Mouse (Mus musculus) embryonic facial prominence, embryonic 13.5 days (tissue): ENCODE results near the gene Sgms2. TPM values are rescaled to one million over a fixed set of nuclear protein-coding genes. Genes with fewer than 3 reads are reported as not detected.
A peak's percentile ranks its signal among the peaks of the same experiment; 100 is the strongest.

Experiments
- ATAC-seq: fragments of 200-750 bp; cut with Nextera tagmentation; 2 replicates; pipeline ENCODE4 v1.8.0; 2017; ENCODE audit warnings: low read depth; ENCODE audit not compliant: insufficient number of reproducible peaks, insufficient read depth, low FRiP score, low TSS enrichment
- H3K27ac ChIP-seq: fragments of 300-500 bp; sonication (generic); 2 replicates; pipeline ENCODE4 v1.5.1; 2015; ENCODE audit warnings: moderate library complexity, mild to moderate bottlenecking, inconsistent platforms
- H3K27me3 ChIP-seq: fragments of 300-500 bp; sonication (generic); 2 replicates; pipeline ENCODE4 v1.6.1; 2015; ENCODE audit warnings: mild to moderate bottlenecking, inconsistent platforms
- H3K36me3 ChIP-seq: fragments of 300-500 bp; sonication (generic); 2 replicates; pipeline ENCODE4 v1.6.1; 2015; ENCODE audit warnings: mild to moderate bottlenecking, inconsistent platforms
- H3K4me1 ChIP-seq: fragments of 300-500 bp; sonication (generic); 2 replicates; pipeline ENCODE4 v1.6.1; 2015; ENCODE audit warnings: inconsistent platforms
- H3K4me2 ChIP-seq: fragments of 300-500 bp; sonication (generic); 2 replicates; pipeline ENCODE4 v1.6.1; 2015; ENCODE audit warnings: moderate library complexity, mild to moderate bottlenecking, inconsistent platforms
- H3K4me3 ChIP-seq: fragments of 300-500 bp; sonication (generic); 2 replicates; pipeline ENCODE4 v1.5.1; 2015; ENCODE audit warnings: mild to moderate bottlenecking, inconsistent platforms
- H3K9ac ChIP-seq: fragments of 300-500 bp; sonication (generic); 2 replicates; pipeline ENCODE4 v1.6.1; 2015; ENCODE audit warnings: mild to moderate bottlenecking, inconsistent platforms
- H3K9me3 ChIP-seq: fragments of 300-500 bp; sonication (generic); 2 replicates; pipeline ENCODE4 v1.6.1; 2016; ENCODE audit warnings: inconsistent platforms
- WGBS: fragments of 180-500 bp; shearing (Covaris S2); methylation state at CpG from one replicate; pipeline ENCODE4 v1.1.7; 2015; ENCODE audit warnings: mixed read lengths; 5-methylcytosine and 5-hydroxymethylcytosine counted together
- polyA plus RNA-seq: library from polyadenylated mRNA; unstranded; fragments of >200 nt; fragmentation: Nextera tagmentation; extraction: Ambion mirVana; gene quantifications from 2 replicates; pipeline ENCODE4 v1.2.1, GENCODE M21; 2015

The Sgms2 gene
- polyA plus RNA-seq, 1 experiment from 2014 or later: 14.8 TPM

- Histone ChIP-seq H3K9me3 (no peaks in the 10 kb centered on the region), H3K4me3 (no peak overlapping the region), H3K4me2 (no peak overlapping the region), H3K9ac (no peak overlapping the region), H3K4me1 (no peaks in the 10 kb centered on the region), H3K36me3 (no peaks in the 10 kb centered on the region), H3K27ac (no peak overlapping the region), H3K27me3 (no peaks in the 10 kb centered on the region)
- no peak for ATAC-seq
- 73% methylated on average over 10 of the region's 10 CpGs for WGBS
Observed at GRCm38 (mm10) chr3:131501677-131502370, 10.6 kb upstream of the Sgms2 start.

DNA sequence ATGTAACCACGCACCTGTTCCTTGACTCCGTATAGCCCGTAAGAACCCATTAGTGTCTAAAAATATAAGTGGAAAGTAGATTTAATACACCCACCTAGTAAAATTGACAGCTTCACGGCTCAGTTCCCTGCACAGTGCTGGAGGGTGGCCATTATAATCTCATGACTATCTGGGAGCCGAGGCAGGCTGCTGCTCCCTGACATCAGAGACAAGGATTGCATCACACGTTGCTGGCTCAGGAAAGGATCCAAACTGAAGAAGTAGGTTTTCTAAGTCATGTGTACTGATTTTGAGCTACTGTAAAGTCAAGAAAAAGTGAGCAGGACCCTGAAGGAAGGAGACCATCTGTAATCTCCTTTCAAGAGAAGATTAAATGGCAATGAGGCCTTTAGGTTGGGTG lies 8.4 kb upstream of the Sgms2 start:
- Histone ChIP-seq H3K4me3 (no peak overlapping the region), H3K27ac (no peak overlapping the region), H3K9me3 (no peaks in the 10 kb centered on the region), H3K9ac (no peak overlapping the region), H3K36me3 (no peaks in the 10 kb centered on the region), H3K4me2 (no peak overlapping the region), H3K4me1 (no peaks in the 10 kb centered on the region), H3K27me3 (no peaks in the 10 kb centered on the region)
- 85% methylated on average over 6 of the region's 6 CpGs for WGBS
- ATAC-seq: no peak

GRCm38 (mm10) chr3:131496506-131497122 lies 5.4 kb upstream of the Sgms2 start:
- no peaks in the 10 kb centered on the region for H3K4me1 ChIP-seq
- H3K4me2 ChIP-seq: no peak overlapping the region
- H3K27ac ChIP-seq: no peak overlapping the region
- no peak overlapping the region for H3K4me3 ChIP-seq
- ATAC-seq: no peak
- no peak overlapping the region for H3K9ac ChIP-seq
- H3K9me3 ChIP-seq: no peaks in the 10 kb centered on the region
- no peaks in the 10 kb centered on the region for H3K36me3 ChIP-seq
- WGBS: 56% methylated on average over 10 of the region's 10 CpGs
- H3K27me3 ChIP-seq: peaks cover 16% of the 10 kb centered on the region

GRCm38 (mm10) chr3:131495076-131495475 lies 3.9 kb upstream of the Sgms2 start:
- 74% methylated on average over 1 of the region's 1 CpGs for WGBS
- Histone ChIP-seq H3K36me3 (no peaks in the 10 kb centered on the region), H3K4me2 (no peak overlapping the region), H3K4me1 (peaks cover 9% of the 10 kb centered on the region), H3K4me3 (no peak overlapping the region), H3K9me3 (no peaks in the 10 kb centered on the region), H3K9ac (no peak overlapping the region), H3K27ac (no peak overlapping the region), H3K27me3 (peaks cover 28% of the 10 kb centered on the region)
- no peak for ATAC-seq

DNA sequence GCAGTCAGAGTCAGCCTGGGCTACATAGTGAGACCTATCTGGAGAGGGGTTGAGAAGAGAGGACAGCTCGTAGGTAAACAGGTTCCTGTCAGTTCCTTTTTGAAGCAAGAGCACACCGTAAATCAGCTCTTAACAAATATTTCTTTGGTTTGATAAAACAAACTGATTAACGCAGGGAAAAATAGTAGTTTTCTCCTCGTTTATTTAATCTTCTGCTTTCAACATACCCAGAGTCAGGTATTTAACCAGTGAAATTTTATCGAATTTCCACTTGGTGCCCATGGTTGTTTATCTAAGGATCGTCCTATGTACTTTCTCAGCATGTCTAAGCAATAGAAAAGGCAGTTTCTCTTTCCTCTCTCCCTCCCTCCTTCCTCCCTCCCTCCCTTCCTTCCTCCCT lies 2.0 kb upstream of the Sgms2 start:
- no peaks in the 10 kb centered on the region for H3K36me3 ChIP-seq
- WGBS: 60% methylated on average over 6 of the region's 6 CpGs

GRCm38 (mm10) chr3:131491980-131492379 lies 769 bp upstream of the Sgms2 start:
- H3K4me2 ChIP-seq: no peak overlapping the region
- no peak for ATAC-seq
- peaks cover 56% of the 10 kb centered on the region for H3K27me3 ChIP-seq

More for the DNA sequence above, 2.0 kb upstream of the Sgms2 start:
- Histone ChIP-seq H3K4me3 (no peak overlapping the region), H3K27me3 (peaks cover 45% of the 10 kb centered on the region), H3K27ac (no peak overlapping the region), H3K9ac (no peak overlapping the region), H3K4me1 (peaks cover 9% of the 10 kb centered on the region), H3K4me2 (no peak overlapping the region), H3K9me3 (no peaks in the 10 kb centered on the region)
- ATAC-seq: no peak

GRCm38 (mm10) chr3:131490143-131490908 lies 885 bp downstream of the Sgms2 start:
- under 1% methylated on average over 74 of the region's 78 CpGs for WGBS
- peaks cover 56% of the 10 kb centered on the region for H3K27me3 ChIP-seq

More at GRCm38 (mm10) chr3:131491980-131492379, 769 bp upstream of the Sgms2 start:
- no peaks in the 10 kb centered on the region for H3K9me3 ChIP-seq
- peaks cover 9% of the 10 kb centered on the region for H3K4me1 ChIP-seq
- no peak overlapping the region for H3K27ac ChIP-seq
- no peaks in the 10 kb centered on the region for H3K36me3 ChIP-seq
- H3K9ac ChIP-seq: no peak overlapping the region
- H3K4me3 ChIP-seq: no peak overlapping the region
- WGBS: 85% methylated on average over 7 of the region's 7 CpGs

DNA sequence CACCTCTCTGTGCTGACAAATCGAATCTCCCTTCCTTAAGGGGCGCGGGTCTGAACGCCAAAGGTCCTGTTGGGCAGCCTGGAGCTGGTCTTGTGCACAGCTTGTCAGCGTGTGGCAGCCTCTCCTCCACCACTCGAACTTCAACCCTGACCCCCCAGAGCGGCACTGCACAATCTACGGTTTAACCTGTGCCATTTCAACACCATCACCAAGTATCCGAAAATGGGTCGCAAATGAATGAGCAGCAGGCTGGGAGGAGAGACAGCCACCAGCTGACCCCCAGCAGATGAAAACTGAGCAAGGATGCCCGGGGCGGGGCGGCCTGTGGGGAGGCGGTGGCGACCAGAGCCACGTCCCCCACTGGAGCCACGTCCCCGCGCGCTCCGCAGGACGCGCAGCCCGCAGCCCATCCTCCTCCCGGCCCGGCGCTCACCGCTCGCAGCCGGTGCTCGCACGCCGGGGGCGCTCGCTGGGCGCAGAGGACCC lies 1.5 kb downstream of the Sgms2 start:
- under 1% methylated on average over 25 of the region's 36 CpGs for WGBS
- peak overlapping the region; percentile 30; the same call in 1 of the 2 replicates for H3K27ac ChIP-seq

More at GRCm38 (mm10) chr3:131490143-131490908, 885 bp downstream of the Sgms2 start:
- Histone ChIP-seq H3K4me2 (peak overlapping the region; percentile 94), H3K4me1 (peaks cover 9% of the 10 kb centered on the region), H3K36me3 (no peaks in the 10 kb centered on the region), H3K9ac (peak overlapping the region; percentile 77), H3K9me3 (no peaks in the 10 kb centered on the region), H3K4me3 (peak overlapping the region; percentile 65), H3K27ac (peak overlapping the region; percentile 30)
- peak; percentile 90 for ATAC-seq

DNA sequence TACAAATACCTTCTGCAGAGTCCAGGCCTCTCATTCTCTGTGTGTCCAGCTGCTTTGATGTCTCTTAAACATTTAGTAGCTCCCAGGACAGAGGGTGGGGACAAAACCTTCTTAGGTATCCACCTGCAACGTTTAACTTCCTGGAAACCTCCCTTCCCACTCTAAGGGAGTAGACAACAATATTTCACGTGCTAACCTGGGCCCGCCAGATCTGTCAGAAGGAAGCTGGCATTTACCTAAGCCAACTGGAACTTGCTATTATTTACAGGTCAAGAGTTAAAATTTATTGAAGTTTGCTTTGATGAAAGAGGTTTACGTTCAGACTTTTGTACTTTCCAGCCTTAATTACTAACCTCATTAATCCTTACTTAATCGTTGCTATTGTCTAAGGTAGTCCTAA lies 2.2 kb downstream of the Sgms2 start:
- Histone ChIP-seq H3K4me2 (peak overlapping the region; percentile 94; the same call in 1 of the 2 replicates), H3K36me3 (no peaks in the 10 kb centered on the region), H3K4me3 (peak overlapping the region; percentile 65; the same call in 1 of the 2 replicates), H3K27ac (no peak overlapping the region), H3K4me1 (peaks cover 9% of the 10 kb centered on the region), H3K9ac (no peak overlapping the region), H3K27me3 (peaks cover 53% of the 10 kb centered on the region), H3K9me3 (no peaks in the 10 kb centered on the region)
- no peak for ATAC-seq
- 23% methylated on average over 5 of the region's 5 CpGs for WGBS

More for the DNA sequence above, 1.5 kb downstream of the Sgms2 start:
- Histone ChIP-seq H3K36me3 (no peaks in the 10 kb centered on the region), H3K9me3 (no peaks in the 10 kb centered on the region), H3K4me3 (peak overlapping the region; percentile 65), H3K4me2 (peak overlapping the region; percentile 94), H3K4me1 (peaks cover 9% of the 10 kb centered on the region), H3K9ac (peak overlapping the region; percentile 77), H3K27me3 (peaks cover 56% of the 10 kb centered on the region)
- peak; percentile 58 for ATAC-seq

- H3K36me3 ChIP-seq: no peaks in the 10 kb centered on the region
- H3K27me3 ChIP-seq: peaks cover 53% of the 10 kb centered on the region
- no peak for ATAC-seq
- no peak overlapping the region for H3K4me2 ChIP-seq
- H3K4me3 ChIP-seq: no peak overlapping the region
- H3K27ac ChIP-seq: no peak overlapping the region
- no peaks in the 10 kb centered on the region for H3K9me3 ChIP-seq
- peaks cover 9% of the 10 kb centered on the region for H3K4me1 ChIP-seq
- no peak overlapping the region for H3K9ac ChIP-seq
- WGBS: 65% methylated on average over 9 of the region's 9 CpGs
Observed at GRCm38 (mm10) chr3:131488403-131488802, 2.8 kb downstream of the Sgms2 start.

- peaks cover 29% of the 10 kb centered on the region for H3K27me3 ChIP-seq
- 48% methylated on average over 5 of the region's 5 CpGs for WGBS
Observed at GRCm38 (mm10) chr3:131485388-131485787, 5.8 kb downstream of the Sgms2 start.

More at GRCm38 (mm10) chr3:131485388-131485787, 5.8 kb downstream of the Sgms2 start:
- peaks cover 4% of the 10 kb centered on the region; the same call in 1 of the 2 replicates for H3K4me1 ChIP-seq
- H3K36me3 ChIP-seq: no peaks in the 10 kb centered on the region
- no peak overlapping the region for H3K4me3 ChIP-seq
- H3K27ac ChIP-seq: no peak overlapping the region
- no peak overlapping the region for H3K4me2 ChIP-seq
- H3K9ac ChIP-seq: no peak overlapping the region
- no peak for ATAC-seq
- no peaks in the 10 kb centered on the region for H3K9me3 ChIP-seq
